Mouse (Mus musculus): Measurements from ENCODE around the gene Hoxd11. TPM values are rescaled to one million over a fixed set of nuclear protein-coding genes. Genes with fewer than 3 reads are reported as not detected.

Gene Hoxd11
- polyA plus RNA-seq, 1 experiment = not detected

GRCm38 (mm10) chr2:74713239-74714150, 34.1 kb downstream of the Hoxd11 start:
- no peak for DNase-seq
- WGBS = 11% methylated on average over 19 of the region's 19 CpGs
- TF ChIP-seq CTCF (IDR thresholded peaks at IDR 0.05; ENCODE audit: insufficient read depth, low read length) (no peak), POLR2A (IDR thresholded peaks at IDR 0.05; ENCODE audit: borderline replicate concordance, extremely low read depth, low read depth, low read length) (no peak)
- H3K4me1 ChIP-seq (ENCODE audit: control insufficient read depth, insufficient read depth, low read length) = no peaks in the 10 kb centered on the region
- no peak overlapping the region for H3K4me3 ChIP-seq (replicated peaks; ENCODE audit: extremely low read depth, low read depth, low read length)

- DNase-seq = no peak
- no peaks in the 10 kb centered on the region for H3K4me1 ChIP-seq (ENCODE audit: control insufficient read depth, insufficient read depth, low read length)
- TF ChIP-seq CTCF (IDR thresholded peaks at IDR 0.05; ENCODE audit: insufficient read depth, low read length) = no peak
- no peak for TF ChIP-seq POLR2A (IDR thresholded peaks at IDR 0.05; ENCODE audit: borderline replicate concordance, extremely low read depth, low read depth, low read length)
- WGBS = 16% methylated on average over 18 of the region's 18 CpGs
- no peak overlapping the region for H3K4me3 ChIP-seq (replicated peaks; ENCODE audit: extremely low read depth, low read depth, low read length)
Observed at GRCm38 (mm10) chr2:74714156-74714789, 34.9 kb downstream of the Hoxd11 start.

- WGBS = 4% methylated on average over 14 of the region's 14 CpGs
Observed at GRCm38 (mm10) chr2:74714881-74715280, 35.5 kb downstream of the Hoxd11 start.

GRCm38 (mm10) chr2:74715504-74716241, 36.3 kb downstream of the Hoxd11 start:
- peak; percentile 70 for DNase-seq
- 5% methylated on average over 26 of the region's 26 CpGs for WGBS
- no peaks in the 10 kb centered on the region for H3K4me1 ChIP-seq (ENCODE audit: control insufficient read depth, insufficient read depth, low read length)
- TF ChIP-seq CTCF (IDR thresholded peaks at IDR 0.05; ENCODE audit: insufficient read depth, low read length) = peak; percentile 84
- TF ChIP-seq POLR2A (IDR thresholded peaks at IDR 0.05; ENCODE audit: borderline replicate concordance, extremely low read depth, low read depth, low read length) = no peak
- peak overlapping the region; percentile 18 for H3K4me3 ChIP-seq (replicated peaks; ENCODE audit: extremely low read depth, low read depth, low read length)

More at GRCm38 (mm10) chr2:74714881-74715280, 35.5 kb downstream of the Hoxd11 start:
- TF ChIP-seq CTCF (IDR thresholded peaks at IDR 0.05; ENCODE audit: insufficient read depth, low read length) (no peak), POLR2A (IDR thresholded peaks at IDR 0.05; ENCODE audit: borderline replicate concordance, extremely low read depth, low read depth, low read length) (no peak)
- no peak for DNase-seq
- no peak overlapping the region for H3K4me3 ChIP-seq (replicated peaks; ENCODE audit: extremely low read depth, low read depth, low read length)
- H3K4me1 ChIP-seq (ENCODE audit: control insufficient read depth, insufficient read depth, low read length) = no peaks in the 10 kb centered on the region

- Histone ChIP-seq H3K4me1 (ENCODE audit: control insufficient read depth, insufficient read depth, low read length) (no peaks in the 10 kb centered on the region), H3K4me3 (replicated peaks; ENCODE audit: extremely low read depth, low read depth, low read length) (no peak overlapping the region)
- no peak for DNase-seq
- WGBS = 24% methylated on average over 2 of the region's 2 CpGs
- TF ChIP-seq POLR2A (IDR thresholded peaks at IDR 0.05; ENCODE audit: borderline replicate concordance, extremely low read depth, low read depth, low read length) = no peak
- TF ChIP-seq CTCF (IDR thresholded peaks at IDR 0.05; ENCODE audit: insufficient read depth, low read length) = no peak
Observed at GRCm38 (mm10) chr2:74720384-74720783, 41.0 kb downstream of the Hoxd11 start.

- WGBS = 27% methylated on average over 5 of the region's 5 CpGs
- no peak for DNase-seq
- H3K4me3 ChIP-seq (replicated peaks; ENCODE audit: extremely low read depth, low read depth, low read length) = no peak overlapping the region
- no peak for TF ChIP-seq POLR2A (IDR thresholded peaks at IDR 0.05; ENCODE audit: borderline replicate concordance, extremely low read depth, low read depth, low read length)
- H3K4me1 ChIP-seq (ENCODE audit: control insufficient read depth, insufficient read depth, low read length) = no peaks in the 10 kb centered on the region
Observed at GRCm38 (mm10) chr2:74720955-74721491, 41.7 kb downstream of the Hoxd11 start.

- DNase-seq = no peak
- 15% methylated on average over 6 of the region's 6 CpGs for WGBS
- Histone ChIP-seq H3K4me3 (replicated peaks; ENCODE audit: extremely low read depth, low read depth, low read length) (no peak overlapping the region), H3K4me1 (ENCODE audit: control insufficient read depth, insufficient read depth, low read length) (no peaks in the 10 kb centered on the region)
- no peak for TF ChIP-seq CTCF (IDR thresholded peaks at IDR 0.05; ENCODE audit: insufficient read depth, low read length)
- TF ChIP-seq POLR2A (IDR thresholded peaks at IDR 0.05; ENCODE audit: borderline replicate concordance, extremely low read depth, low read depth, low read length) = no peak
Observed at GRCm38 (mm10) chr2:74721882-74722281, 42.5 kb downstream of the Hoxd11 start.

- DNase-seq = no peak
- Histone ChIP-seq H3K4me3 (replicated peaks; ENCODE audit: extremely low read depth, low read depth, low read length) (no peak overlapping the region), H3K4me1 (ENCODE audit: control insufficient read depth, insufficient read depth, low read length) (no peaks in the 10 kb centered on the region)
- WGBS = 17% methylated on average over 8 of the region's 8 CpGs
- TF ChIP-seq CTCF (IDR thresholded peaks at IDR 0.05; ENCODE audit: insufficient read depth, low read length) = no peak
- no peak for TF ChIP-seq POLR2A (IDR thresholded peaks at IDR 0.05; ENCODE audit: borderline replicate concordance, extremely low read depth, low read depth, low read length)
Observed at GRCm38 (mm10) chr2:74722949-74723348, 43.6 kb downstream of the Hoxd11 start.
